Mouse (Mus musculus) mouse trophoblast stem cell (cell line): ENCODE data around the gene Ndufaf8.

ENCODE experiments used
- in situ Hi-C, 2 experiments: fragments of 300-500 bp; cut with MseI, MboI; formaldehyde crosslinking; loops; 2 replicates in 1 of 2; 3 replicates in 1 of 2; pipeline ENCODE4 v1.15.1; 2025

Gene Ndufaf8

GRCm38 (mm10) chr11:120098588-120099511, at the start of gene Ndufaf8, which contains the start of gene Tepsin:
Ndufaf8 (plus strand) TSS chr11:120098928.
Tepsin (minus strand) TSS chr11:120098731.
- in situ Hi-C loops = no loop called here

GRCm38 (mm10) chr11:120049067-120049466, 49.7 kb upstream of the Ndufaf8 start:
- in situ Hi-C loops = no loop called here

- in situ Hi-C loops = no loop called here
These were observed 47.5 kb upstream of the Ndufaf8 start for GRCm38 (mm10) chr11:120051124-120051811.

- in situ Hi-C loops = no loop called here
These were observed 46.5 kb upstream of the Ndufaf8 start for GRCm38 (mm10) chr11:120052274-120052673.

- in situ Hi-C loops = no loop called here
These were observed 44.9 kb upstream of the Ndufaf8 start for GRCm38 (mm10) chr11:120053846-120054245.

- in situ Hi-C loops = no loop called here
These were observed 42.6 kb upstream of the Ndufaf8 start for GRCm38 (mm10) chr11:120055953-120056732.

GRCm38 (mm10) chr11:120060634-120061033, 38.1 kb upstream of the Ndufaf8 start:
- in situ Hi-C loops = no loop called here

GRCm38 (mm10) chr11:120063326-120063725, 35.4 kb upstream of the Ndufaf8 start:
- in situ Hi-C loops = no loop called here

GRCm38 (mm10) chr11:120064006-120064667, 34.6 kb upstream of the Ndufaf8 start:
- in situ Hi-C loops = no loop called here

GRCm38 (mm10) chr11:120064668-120065040, 34.1 kb upstream of the Ndufaf8 start:
- in situ Hi-C loops = no loop called here

GRCm38 (mm10) chr11:120065291-120065690, 33.4 kb upstream of the Ndufaf8 start:
- in situ Hi-C loops = no loop called here

- in situ Hi-C loops = no loop called here
These were observed 30.9 kb upstream of the Ndufaf8 start for GRCm38 (mm10) chr11:120067834-120068233.

GRCm38 (mm10) chr11:120069261-120069660, 29.5 kb upstream of the Ndufaf8 start:
- in situ Hi-C loops = no loop called here

GRCm38 (mm10) chr11:120070286-120070930, 28.3 kb upstream of the Ndufaf8 start:
- in situ Hi-C loops = no loop called here

GRCm38 (mm10) chr11:120071065-120071464, 27.7 kb upstream of the Ndufaf8 start:
- in situ Hi-C loops = no loop called here

- in situ Hi-C loops = no loop called here
These were observed 26.9 kb upstream of the Ndufaf8 start for GRCm38 (mm10) chr11:120071731-120072320.

- in situ Hi-C loops = no loop called here
These were observed 25.6 kb upstream of the Ndufaf8 start for GRCm38 (mm10) chr11:120072986-120073647.

- in situ Hi-C loops = no loop called here
These were observed 22.5 kb upstream of the Ndufaf8 start for GRCm38 (mm10) chr11:120076191-120076590.

- in situ Hi-C loops = no loop called here
These were observed 18.4 kb upstream of the Ndufaf8 start for GRCm38 (mm10) chr11:120080282-120080681.
